Mouse (Mus musculus): ENCODE measurements around the gene Gm20388.

- TF ChIP-seq CTCF (IDR thresholded peaks at IDR 0.05; ENCODE audit: borderline replicate concordance, insufficient read depth, low read depth, low read length) (no peak), POLR2A (IDR thresholded peaks at IDR 0.05; ENCODE audit: borderline replicate concordance, insufficient read depth, low read length) (no peak)
Observed at GRCm38 (mm10) chr8:124137261-124137660, 4226.6 kb downstream of the Gm20388 start.
